Mouse (Mus musculus): ENCODE results near the gene Zp3r. TPM values are rescaled to one million over a fixed set of nuclear protein-coding genes. Genes with fewer than 3 reads are reported as not detected.

The Zp3r gene
- 0.08 TPM in 1 of 2 replicates, not detected in the other for polyA plus RNA-seq (2021; fragmentation: Nextera tagmentation)
- long read RNA-seq, experiment 1, partial matches to known transcripts = 0 of 1 reads
- long read RNA-seq, experiment 1, other reads (novel, unspliced or antisense) = 1 of 1 reads
- long read RNA-seq, experiment 2 = 0 reads

DNA sequence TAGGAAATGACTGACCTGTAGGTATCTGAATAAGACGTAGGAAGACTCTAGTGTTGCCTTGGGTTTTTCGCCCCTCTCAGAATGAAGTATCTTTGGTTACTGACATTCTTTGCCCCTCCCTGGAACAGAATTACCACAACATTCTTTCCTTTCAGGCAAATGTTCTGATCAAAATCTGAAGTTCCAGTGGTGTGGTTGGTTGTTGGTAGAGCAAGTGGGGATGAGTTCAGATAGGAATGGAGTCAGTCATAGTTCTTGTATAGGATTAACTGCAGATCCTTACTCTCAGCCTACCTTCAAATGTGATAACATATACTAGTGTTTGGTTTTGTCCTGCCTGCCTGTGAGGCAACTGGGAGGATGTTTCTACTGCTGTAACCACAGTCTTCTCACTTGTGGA lies at the start of gene Zp3r:
TSS of gene Zp3r (minus strand) at position 101 of the 400 bp plus-strand sequence.

DNA sequence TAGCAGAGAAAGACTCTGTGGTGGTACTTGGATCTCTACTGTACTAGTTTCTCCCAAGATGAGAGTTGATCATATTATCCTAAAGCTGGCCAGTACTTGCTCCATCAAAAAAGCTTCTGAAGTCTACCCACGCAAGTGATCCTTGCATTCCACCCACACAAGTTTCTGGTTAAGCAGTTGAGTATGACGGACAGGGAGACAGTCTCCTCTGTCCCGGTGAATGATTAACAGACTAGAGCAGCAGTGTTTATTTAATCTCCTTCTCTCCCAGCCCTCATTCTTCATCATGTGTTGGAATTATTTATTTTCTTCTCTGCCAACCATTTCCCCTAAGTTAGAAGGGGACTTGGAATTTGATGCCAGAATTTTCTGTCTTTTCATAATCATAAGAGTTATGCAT lies 32.0 kb upstream of the Zp3r start, which contains the start of gene C4bp:
TSS of gene C4bp (minus strand) at position 179 of the 400 bp plus-strand sequence.

Other genes with a start within 250 kb of the Zp3r start
- not detected in 2 replicates for gene Cd55b, start 206.6 kb downstream of the Zp3r start, polyA plus RNA-seq (2021; fragmentation: Nextera tagmentation)
- 3.4 and 5.8 TPM in 2 replicates for gene Cd55, start 166.9 kb downstream of the Zp3r start, polyA plus RNA-seq (2021; fragmentation: Nextera tagmentation)
- 0.51 and 0.95 TPM in 2 replicates for gene C4bp, start 32.0 kb upstream of the Zp3r start, polyA plus RNA-seq (2021; fragmentation: Nextera tagmentation)
- not detected in 2 replicates for gene Gm29427, start 86.2 kb upstream of the Zp3r start, polyA plus RNA-seq (2021; fragmentation: Nextera tagmentation)
- gene Yod1, start 87.7 kb upstream of the Zp3r start, polyA plus RNA-seq (2021; fragmentation: Nextera tagmentation) = 19.6 and 33.3 TPM in 2 replicates
- 5.4 and 6.0 TPM in 2 replicates for gene Pfkfb2, start 99.6 kb upstream of the Zp3r start, polyA plus RNA-seq (2021; fragmentation: Nextera tagmentation)
- 0.69 and 0.93 TPM in 2 replicates for gene AA986860, start 102.4 kb upstream of the Zp3r start, polyA plus RNA-seq (2021; fragmentation: Nextera tagmentation)
- gene Fcamr, start 171.3 kb upstream of the Zp3r start, polyA plus RNA-seq (2021; fragmentation: Nextera tagmentation) = not detected in 2 replicates
- not detected in 2 replicates for gene Pigr, start 197.1 kb upstream of the Zp3r start, polyA plus RNA-seq (2021; fragmentation: Nextera tagmentation)
- gene Fcmr, start 236.0 kb upstream of the Zp3r start, polyA plus RNA-seq (2021; fragmentation: Nextera tagmentation) = 0.34 and 1.2 TPM in 2 replicates